Mouse (Mus musculus) spleen, adult 2 months (tissue): ENCODE results near the gene Elovl7. TPM values are rescaled to one million over a fixed set of nuclear protein-coding genes. Genes with fewer than 3 reads are reported as not detected.
A peak's percentile ranks its signal among the peaks of the same experiment; 100 is the strongest.

Experiments used
- DNase-seq, 2 experiments: peaks; one replicate each; pipeline versions ENCODE4 v3.0.0 to v3.0.0-alpha.2; 2012 to 2021; ENCODE audit warnings: low spot score in 2 of 2, low read depth in 1 of 2
- H3K27ac ChIP-seq: fragments of 200-500 bp; 2 replicates; pipeline ENCODE4 v1.5.1; 2012; ENCODE audit warnings: low read length, inconsistent platforms; ENCODE audit not compliant: insufficient read depth
- H3K27me3 ChIP-seq: fragments of 200-500 bp; 2 replicates; pipeline ENCODE4 v1.6.1; 2012; ENCODE audit warnings: mild to moderate bottlenecking, moderate library complexity, low read length, inconsistent platforms; ENCODE audit not compliant: control insufficient read depth, insufficient read depth
- H3K36me3 ChIP-seq: fragments of 200-500 bp; 2 replicates; pipeline ENCODE4 v1.6.1; 2012; ENCODE audit warnings: mild to moderate bottlenecking, low read length, inconsistent platforms; ENCODE audit not compliant: control insufficient read depth, insufficient read depth
- H3K4me1 ChIP-seq: fragments of 200-500 bp; 2 replicates; pipeline ENCODE4 v1.6.1; 2011; ENCODE audit warnings: inconsistent platforms; ENCODE audit not compliant: control insufficient read depth, insufficient read depth, insufficient read length
- H3K4me3 ChIP-seq: fragments of 200-500 bp; 2 replicates; pipeline ENCODE4 v1.5.1; 2011; ENCODE audit warnings: mild to moderate bottlenecking, inconsistent platforms; ENCODE audit not compliant: insufficient read depth, insufficient read length; ENCODE audit errors: extremely low read depth
- CTCF ChIP-seq: fragments of 200-500 bp; IDR thresholded peaks from 2 replicates; pipeline ENCODE4 v1.5.1; 2011; ENCODE audit warnings: mild to moderate bottlenecking, inconsistent platforms; ENCODE audit not compliant: insufficient read depth, insufficient read length, insufficient replicate concordance; ENCODE audit errors: extremely low read depth
- POLR2A ChIP-seq: fragments of 200-500 bp; IDR thresholded peaks from 2 replicates; pipeline ENCODE4 v1.6.1; 2011; ENCODE audit warnings: low read depth, low read length, inconsistent platforms
- WGBS: fragments of 180-500 bp; shearing (Covaris S2); methylation state at CpG from one replicate; pipeline ENCODE4 v1.1.7; 2018; 5-methylcytosine and 5-hydroxymethylcytosine counted together
- polyA plus RNA-seq: library from polyadenylated mRNA; depleted of rRNA; stranded (reverse); fragments of >200 nt; gene quantifications from 2 replicates; pipeline ENCODE4 v1.2.3, GENCODE M21; 2012; rRNA removed

Gene Elovl7
- 0.29 and 0.37 TPM in 2 replicates for polyA plus RNA-seq

- Histone ChIP-seq H3K36me3 (no peaks in the 10 kb centered on the region), H3K27me3 (peaks cover 11% of the 10 kb centered on the region), H3K27ac (no peak within 1 kb of the TSS), H3K4me1 (peaks cover 7% of the 10 kb centered on the region), H3K4me3 (peak within 1 kb of the TSS; percentile 71)
- peak; percentile 50 to 69 for DNase-seq
- under 1% methylated on average over 39 of the region's 40 CpGs for WGBS
- TF ChIP-seq CTCF (0 out of 2 replicates have a peak, but pooled peaks have one; percentile 5), POLR2A (no peak)
These were observed at the start of gene Elovl7 for GRCm38 (mm10) chr13:108214081-108214484. Gene Elovl7, plus strand, starts transcription at chr13:108214404.

DNA sequence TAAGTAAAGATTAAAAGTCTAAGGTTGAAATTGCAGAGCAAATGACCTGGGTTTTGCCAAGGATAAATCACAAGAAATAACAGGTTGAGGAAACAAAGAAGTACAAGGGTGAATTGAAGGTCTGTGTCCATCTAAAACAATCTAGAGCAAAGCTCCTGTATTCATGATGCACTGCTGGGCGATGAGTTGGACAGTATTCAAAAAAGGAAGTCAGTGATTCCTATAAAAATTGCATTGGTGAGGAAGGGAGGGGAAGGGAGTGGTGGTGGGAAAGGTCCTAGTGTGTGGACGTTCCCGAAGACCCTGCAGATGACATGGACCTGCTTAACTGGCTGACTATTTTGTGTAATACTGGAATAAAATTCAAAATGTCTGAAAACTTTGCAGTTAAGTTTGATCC, 49.6 kb upstream of the Elovl7 start:
- Histone ChIP-seq H3K27me3 (no peaks in the 10 kb centered on the region), H3K4me1 (no peaks in the 10 kb centered on the region), H3K27ac (no peak overlapping the region), H3K36me3 (no peaks in the 10 kb centered on the region; the same call in 1 of the 2 replicates), H3K4me3 (no peak overlapping the region)
- 91% methylated on average over 3 of the region's 3 CpGs for WGBS
- DNase-seq, result no peak
- TF ChIP-seq POLR2A, result no peak
- no peak for TF ChIP-seq CTCF

DNA sequence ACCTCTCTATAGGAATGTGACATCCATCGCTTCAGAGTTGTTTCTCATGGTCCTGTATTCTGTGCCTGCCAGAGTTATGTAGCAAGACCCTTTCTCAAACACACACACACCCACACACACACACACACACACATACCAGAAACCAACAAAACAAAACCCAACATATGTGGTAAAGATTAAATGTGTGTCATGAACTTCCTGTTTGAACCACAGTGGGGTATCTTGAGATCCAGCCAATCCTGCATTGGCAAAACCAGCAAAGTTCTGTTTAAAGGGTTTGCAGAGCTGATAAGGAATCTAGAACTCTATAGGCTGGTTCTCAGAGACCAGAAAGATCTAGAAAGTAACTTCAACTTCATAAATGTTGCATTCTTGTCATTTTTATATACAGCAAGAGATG, 44.2 kb upstream of the Elovl7 start:
- Histone ChIP-seq H3K4me1 (no peaks in the 10 kb centered on the region), H3K27me3 (no peaks in the 10 kb centered on the region), H3K27ac (no peak overlapping the region), H3K36me3 (peaks cover 13% of the 10 kb centered on the region), H3K4me3 (no peak overlapping the region)
- no peak for DNase-seq
- TF ChIP-seq POLR2A, result no peak
- no peak for TF ChIP-seq CTCF
- WGBS, result 84% methylated on average over 1 of the region's 1 CpGs

DNA sequence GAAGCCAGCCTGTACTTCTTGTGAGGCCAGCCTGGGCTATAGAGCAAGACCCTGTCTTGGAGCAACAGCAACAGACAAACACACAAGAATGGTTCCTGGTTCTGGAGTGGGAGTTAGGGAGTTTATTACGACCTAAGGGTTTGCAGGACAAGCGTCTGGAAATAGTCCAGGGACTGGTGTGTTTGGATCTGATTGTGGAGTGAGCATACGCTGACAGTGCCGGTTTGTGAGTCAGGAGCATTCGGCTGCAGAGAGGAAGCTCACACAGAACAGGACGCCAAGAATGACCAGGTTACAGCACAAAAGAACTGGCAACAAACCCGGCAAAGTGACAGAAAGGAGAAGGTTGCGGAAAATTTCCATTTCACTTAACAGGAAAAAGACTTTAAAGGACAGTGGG, 43.7 kb upstream of the Elovl7 start:
- H3K4me3 ChIP-seq, result no peak overlapping the region
- TF ChIP-seq CTCF, result no peak
- no peak for TF ChIP-seq POLR2A
- H3K4me1 ChIP-seq, result no peaks in the 10 kb centered on the region
- H3K36me3 ChIP-seq, result peaks cover 15% of the 10 kb centered on the region
- H3K27ac ChIP-seq, result no peak overlapping the region
- no peak for DNase-seq
- H3K27me3 ChIP-seq, result no peaks in the 10 kb centered on the region
- WGBS, result 92% methylated on average over 8 of the region's 8 CpGs

DNA sequence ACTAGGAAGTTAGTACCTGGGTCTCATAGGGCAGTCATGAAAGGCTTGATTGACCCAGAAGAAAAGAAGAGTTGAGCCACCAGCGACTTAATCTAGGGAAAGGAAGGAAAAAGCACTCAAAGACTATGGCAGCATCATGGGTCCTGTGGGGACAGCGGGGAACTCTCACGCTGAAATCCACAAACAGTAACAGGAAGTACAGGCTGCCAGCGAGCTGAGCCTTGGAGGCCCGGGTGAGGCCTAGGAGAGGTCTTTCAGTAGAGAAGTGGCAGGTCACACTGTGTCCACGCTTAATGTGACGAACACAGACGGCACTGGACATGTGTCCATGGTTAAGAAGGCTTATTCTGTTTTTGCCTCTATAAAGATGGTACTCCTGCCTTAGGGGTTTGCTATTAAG, 34.6 kb upstream of the Elovl7 start:
- Histone ChIP-seq H3K27me3 (no peaks in the 10 kb centered on the region), H3K36me3 (peaks cover 34% of the 10 kb centered on the region), H3K27ac (no peak overlapping the region), H3K4me3 (no peak overlapping the region), H3K4me1 (no peaks in the 10 kb centered on the region)
- no peak for DNase-seq
- TF ChIP-seq CTCF (no peak), POLR2A (no peak)
- 57% methylated on average over 8 of the region's 8 CpGs for WGBS

DNA sequence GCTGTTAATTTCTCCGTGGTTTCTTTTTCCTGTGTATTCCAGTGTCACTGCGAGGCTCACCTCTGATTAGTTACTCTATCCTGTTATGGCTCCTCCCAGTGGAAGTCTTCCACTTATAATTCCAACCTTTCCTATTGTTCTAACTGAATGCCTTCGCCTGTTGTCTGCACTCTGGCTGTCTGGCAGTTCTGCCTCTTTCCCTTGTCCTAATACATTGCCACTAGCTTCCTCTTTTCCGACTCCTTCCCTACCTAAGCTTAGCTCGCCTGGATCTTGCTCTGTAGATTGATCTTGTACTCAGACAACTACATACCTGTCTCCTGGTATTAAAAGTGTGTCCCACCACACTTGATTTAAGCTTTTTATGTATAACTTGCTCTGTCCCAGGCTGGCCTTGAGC, 33.4 kb upstream of the Elovl7 start:
- Histone ChIP-seq H3K27ac (no peak overlapping the region), H3K36me3 (peaks cover 38% of the 10 kb centered on the region), H3K4me1 (no peaks in the 10 kb centered on the region), H3K27me3 (no peaks in the 10 kb centered on the region), H3K4me3 (no peak overlapping the region)
- TF ChIP-seq POLR2A (no peak), CTCF (no peak)
- DNase-seq, result no peak
- WGBS, result 71% methylated on average over 5 of the region's 5 CpGs

DNA sequence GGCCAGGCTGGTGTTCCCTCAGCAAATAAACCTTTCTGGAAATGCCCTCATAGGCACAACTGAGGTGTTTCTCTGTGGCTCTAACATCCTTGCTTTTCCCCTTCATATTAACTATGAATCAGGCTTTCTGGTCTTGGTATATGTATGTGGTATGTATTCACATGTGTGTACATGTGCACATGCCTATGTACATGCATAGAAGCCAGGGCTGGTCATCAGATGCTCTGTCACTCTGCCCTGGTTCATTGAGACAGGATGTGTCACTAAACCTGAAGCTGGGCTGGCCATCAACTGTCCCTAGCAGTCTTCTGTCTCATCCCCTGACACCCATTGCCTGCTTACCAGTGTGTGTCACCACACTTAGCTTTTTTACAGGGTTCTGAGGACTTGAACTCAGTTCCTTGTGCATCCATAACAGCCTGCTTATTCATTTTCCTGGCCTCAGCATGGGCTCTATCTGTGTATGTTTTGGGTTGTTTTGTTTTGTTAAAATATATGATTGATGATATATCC, 29.4 kb upstream of the Elovl7 start:
- no peaks in the 10 kb centered on the region for H3K27me3 ChIP-seq
- H3K36me3 ChIP-seq, result peaks cover 31% of the 10 kb centered on the region
- no peaks in the 10 kb centered on the region for H3K4me1 ChIP-seq
- H3K27ac ChIP-seq, result no peak overlapping the region
- DNase-seq, result no peak
- no peak for TF ChIP-seq CTCF
- no peak for TF ChIP-seq POLR2A
- H3K4me3 ChIP-seq, result no peak overlapping the region
